Mouse (Mus musculus) ES-CJ7 (cell line): ENCODE data around the gene Kcnk3.

Experiments used
- DNase-seq: peaks from one replicate; pipeline ENCODE4 v3.0.0; 2011; ENCODE audit warnings: low read depth, low spot score

Gene Kcnk3

DNA sequence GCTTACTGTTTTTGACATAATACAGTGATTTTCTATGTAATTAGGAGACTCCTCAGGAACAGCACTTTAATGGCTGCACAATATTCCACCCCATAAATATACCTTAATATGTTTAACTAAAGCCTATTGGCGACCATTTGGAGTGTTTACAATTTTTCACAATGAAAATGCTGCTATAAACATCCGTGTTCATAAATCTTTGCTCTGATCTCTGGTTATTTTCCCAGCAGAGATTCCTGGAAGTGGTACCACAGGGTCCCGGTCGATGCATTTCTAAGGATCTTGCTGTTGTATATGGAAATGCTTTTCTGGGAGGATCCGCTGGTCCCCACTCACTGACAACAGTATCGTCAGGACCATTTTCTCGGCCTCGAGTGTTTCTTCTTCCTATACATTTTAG lies 25.3 kb downstream of the Kcnk3 start:
- DNase-seq: no peak

DNA sequence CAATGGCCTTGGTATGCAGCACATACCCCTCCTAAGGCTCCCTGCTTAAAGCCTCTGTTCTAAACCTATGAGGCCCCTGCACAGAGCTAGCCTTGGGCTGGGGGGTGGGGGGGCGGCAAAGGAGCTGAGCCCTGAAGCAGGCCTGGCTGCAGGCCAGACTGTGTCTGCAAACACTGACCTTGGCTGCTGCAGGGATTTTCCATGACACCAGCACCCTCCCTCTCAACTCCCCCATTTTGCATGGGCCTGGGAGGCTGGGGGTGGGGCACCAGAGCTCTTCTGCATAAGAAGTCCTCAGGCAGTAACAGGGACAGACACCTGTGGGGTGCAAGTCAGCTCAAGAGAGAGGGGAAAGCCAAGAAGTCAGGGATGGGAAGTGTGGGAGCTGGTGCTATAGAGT lies 26.3 kb downstream of the Kcnk3 start:
- DNase-seq: peak; percentile 94

DNA sequence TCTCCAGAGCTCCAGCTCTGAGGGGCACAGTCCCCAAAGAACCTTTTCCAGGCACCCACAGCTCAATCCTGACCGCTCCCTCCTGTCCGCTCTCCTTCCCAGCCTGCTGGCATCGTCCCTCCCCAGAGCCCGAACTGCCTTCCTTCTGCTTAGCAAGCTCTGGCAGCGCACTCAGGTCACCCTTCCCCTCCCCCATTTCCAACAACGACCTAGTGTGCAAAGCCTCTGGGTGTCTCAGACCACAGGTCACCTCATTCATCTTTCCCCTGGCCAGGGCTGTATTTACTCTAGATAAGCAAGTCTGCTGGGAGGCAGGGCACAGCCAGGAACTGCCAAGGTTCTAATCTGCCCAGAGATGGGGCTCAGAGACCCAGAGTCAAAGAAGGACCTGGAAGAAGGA lies 27.4 kb downstream of the Kcnk3 start:
- DNase-seq: no peak

DNA sequence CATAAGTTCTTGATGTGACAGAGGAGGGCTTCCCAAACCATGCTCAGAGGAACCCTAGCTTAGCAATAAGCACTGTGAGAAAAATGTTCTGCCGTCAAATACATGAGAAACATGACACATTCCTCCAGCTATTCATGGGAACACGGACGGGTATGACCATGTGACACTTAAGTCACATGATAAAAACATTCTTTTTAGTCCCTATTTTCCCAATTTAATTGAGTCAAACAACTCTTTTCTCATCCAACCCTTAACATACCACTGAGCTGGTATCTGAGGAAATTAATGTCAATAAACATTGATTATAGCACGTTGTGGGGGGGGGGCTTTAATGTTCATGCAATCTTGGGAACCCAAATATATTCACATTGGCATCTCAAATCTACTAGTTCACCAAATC lies 27.8 kb downstream of the Kcnk3 start:
- DNase-seq: no peak

DNA sequence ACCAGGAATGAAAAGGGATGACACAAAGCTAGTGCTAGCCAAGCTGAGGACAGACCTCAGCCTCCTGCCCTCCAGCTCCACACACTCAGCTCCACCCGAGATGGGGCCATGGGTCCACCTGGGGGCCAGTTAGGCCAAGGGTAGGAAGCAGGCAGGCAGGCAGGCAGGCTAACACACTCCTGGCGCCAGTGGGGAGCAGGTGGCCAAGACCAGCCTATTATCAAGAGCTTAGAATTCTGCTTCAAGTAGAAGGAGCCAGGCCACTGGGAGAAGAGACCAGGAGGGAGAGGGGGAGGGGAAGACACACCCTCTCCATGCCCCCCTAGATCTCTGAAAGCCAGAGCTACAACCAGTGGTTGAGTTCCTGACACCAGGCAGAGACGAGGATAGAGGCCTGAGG lies 28.7 kb downstream of the Kcnk3 start:
- DNase-seq: no peak

DNA sequence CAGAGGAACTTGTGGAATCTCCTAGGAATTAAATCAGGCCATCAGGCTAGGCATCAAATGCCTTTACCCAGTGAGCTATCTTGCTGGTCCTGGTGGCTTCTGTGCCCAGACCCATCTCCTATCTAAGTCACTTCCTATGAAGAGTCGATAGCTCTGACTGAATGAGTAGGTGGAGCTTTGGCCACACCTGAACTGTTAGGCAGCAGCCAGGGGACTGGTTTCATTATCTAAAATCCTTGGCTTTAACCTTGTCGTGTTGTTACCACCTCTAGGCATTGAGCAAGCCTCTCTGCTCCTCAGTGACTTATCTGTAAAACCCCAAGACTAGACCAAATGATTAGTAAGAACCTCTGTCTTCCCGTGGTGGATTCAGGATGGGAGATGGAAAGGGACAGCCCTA lies 29.4 kb downstream of the Kcnk3 start:
- DNase-seq: peak; percentile 50

DNA sequence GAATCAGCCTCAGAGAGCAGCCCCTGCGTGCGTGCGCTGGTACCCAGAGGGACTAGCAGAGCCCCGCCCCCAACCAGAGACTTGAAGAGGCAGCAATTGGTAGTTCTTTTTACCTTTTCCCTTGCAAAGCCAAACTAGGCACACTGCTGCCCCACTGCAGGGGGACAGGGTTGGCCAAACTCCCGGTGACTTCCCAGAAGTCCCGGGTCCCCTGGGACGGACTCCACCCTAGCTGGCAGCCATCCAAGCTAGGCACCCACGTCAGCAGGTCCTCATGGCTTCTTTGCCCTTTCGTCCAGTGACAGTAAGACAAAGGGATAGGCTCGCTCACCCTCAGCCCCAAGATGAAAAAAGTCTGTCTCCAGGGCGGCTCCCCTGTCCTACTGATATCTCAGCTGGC lies 29.9 kb downstream of the Kcnk3 start:
- DNase-seq: peak; percentile 38

DNA sequence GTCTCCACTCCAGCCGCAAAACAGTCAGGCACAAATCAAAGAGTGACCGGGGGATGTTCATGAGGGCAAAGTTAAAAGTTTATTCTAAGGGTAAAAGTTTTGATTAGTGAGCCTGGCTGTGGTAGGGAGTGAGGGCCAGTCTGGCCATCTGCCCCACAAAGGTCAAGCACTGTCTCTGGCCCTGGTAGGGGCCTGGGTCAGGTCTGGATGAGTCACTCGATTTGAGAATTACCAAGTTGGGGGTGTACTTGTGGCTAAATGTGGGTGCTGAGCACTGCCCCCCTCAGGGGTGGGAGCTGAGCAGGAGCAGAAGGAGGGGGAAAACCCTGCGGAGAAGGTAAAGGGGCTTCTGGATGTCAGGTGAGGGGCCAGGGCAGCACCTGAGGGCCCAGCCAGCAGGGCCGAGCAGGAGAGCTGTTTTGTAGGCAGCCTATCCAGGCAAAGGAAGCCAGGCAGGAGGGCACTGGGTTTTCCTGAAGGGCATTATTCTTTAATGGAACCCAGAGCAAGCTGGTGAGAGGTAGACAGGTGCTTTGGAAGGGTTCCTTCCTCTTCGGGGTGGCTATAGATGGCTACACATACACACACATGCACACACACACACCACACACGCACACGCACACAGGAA lies 30.5 kb downstream of the Kcnk3 start:
- DNase-seq: no peak

DNA sequence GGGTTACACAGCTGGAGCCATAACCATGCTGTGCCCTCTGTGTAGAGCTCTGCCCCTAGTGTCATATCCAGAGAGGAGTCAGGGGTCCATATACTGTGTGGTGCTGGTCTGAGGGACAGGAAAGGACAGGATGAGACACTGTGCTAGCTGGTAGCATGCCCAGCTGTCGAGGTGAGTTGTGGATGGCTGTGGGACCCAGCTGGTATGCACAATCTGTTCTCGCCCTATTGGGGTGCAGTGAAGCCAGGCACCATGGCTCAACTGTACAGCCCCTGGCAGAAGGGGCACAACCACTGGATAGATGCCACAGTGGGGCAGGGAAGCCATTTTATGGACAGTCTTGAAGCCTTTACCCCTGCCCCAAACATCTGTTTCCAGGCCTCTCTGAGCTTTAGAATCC lies 31.2 kb downstream of the Kcnk3 start:
- no peak for DNase-seq

DNA sequence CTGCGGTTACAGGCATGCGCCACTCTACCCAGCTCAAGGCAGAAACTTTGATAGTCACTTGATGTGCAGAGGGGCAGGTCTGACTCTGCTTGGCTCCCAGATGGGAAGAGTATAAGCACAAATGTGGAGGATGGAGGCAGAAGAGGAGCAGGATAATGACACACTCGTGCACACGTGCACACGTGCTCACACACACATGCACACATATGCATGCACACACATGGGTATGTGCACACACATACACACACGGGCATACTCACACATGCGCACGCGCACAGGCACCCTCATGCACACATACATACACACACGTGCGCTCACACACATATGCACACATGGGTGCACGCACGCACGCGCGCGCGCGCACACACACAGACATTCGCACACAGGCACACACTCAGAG lies 32.6 kb downstream of the Kcnk3 start:
- no peak for DNase-seq

DNA sequence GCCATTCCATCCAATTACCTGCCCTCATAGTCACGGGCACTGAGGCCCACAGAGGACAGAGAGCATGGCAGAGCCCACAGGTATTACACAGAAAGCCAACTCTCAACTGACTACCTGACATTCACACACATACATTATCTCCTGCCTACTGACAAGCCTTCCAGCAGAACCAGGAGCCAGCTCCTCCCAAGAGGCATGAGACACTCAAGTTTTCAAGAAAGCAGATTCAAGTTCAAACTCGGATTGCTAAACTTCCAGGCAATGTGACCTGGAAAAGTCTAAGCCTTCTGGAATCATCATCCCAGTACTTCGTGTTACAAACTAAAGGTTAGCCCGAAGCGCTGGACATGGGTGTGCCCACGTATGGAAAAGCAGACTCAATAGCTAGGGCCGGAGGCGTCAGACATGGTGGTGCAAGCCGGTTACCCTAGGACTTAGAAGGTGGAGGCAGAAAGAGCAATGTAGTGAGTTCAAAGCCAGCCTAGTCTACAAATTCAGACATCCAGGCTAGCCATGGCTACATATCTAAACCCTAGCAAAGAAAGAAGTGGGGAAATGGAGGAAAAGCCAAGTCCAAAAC lies 33.3 kb downstream of the Kcnk3 start:
- DNase-seq: no peak

DNA sequence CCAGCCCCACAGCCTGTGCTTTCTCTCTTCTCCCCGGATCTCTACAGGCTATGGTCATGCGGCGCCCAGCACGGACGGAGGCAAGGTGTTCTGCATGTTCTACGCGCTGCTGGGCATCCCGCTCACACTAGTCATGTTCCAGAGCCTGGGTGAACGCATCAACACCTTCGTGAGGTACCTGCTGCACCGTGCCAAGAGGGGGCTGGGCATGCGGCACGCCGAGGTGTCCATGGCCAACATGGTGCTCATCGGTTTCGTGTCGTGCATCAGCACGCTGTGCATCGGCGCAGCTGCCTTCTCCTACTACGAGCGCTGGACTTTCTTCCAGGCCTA lies 33.8 kb downstream of the Kcnk3 start:
- no peak for DNase-seq

DNA sequence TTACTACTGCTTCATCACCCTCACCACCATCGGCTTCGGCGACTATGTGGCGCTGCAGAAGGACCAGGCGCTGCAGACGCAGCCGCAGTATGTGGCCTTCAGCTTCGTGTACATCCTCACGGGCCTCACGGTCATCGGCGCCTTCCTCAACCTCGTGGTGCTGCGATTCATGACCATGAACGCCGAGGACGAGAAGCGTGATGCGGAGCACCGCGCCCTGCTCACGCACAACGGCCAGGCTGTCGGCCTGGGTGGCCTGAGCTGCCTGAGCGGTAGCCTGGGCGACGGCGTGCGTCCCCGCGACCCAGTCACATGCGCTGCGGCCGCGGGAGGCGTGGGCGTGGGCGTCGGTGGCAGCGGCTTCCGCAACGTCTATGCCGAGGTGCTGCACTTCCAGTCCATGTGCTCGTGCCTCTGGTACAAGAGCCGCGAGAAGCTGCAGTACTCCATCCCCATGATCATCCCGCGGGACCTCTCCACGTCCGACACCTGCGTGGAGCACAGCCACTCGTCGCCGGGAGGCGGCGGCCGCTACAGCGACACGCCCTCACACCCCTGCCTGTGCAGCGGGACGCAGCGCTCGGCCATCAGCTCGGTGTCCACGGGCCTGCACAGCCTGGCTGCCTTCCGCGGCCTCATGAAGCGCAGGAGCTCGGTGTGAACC lies 34.3 kb downstream of the Kcnk3 start:
- DNase-seq: peak; percentile 53

DNA sequence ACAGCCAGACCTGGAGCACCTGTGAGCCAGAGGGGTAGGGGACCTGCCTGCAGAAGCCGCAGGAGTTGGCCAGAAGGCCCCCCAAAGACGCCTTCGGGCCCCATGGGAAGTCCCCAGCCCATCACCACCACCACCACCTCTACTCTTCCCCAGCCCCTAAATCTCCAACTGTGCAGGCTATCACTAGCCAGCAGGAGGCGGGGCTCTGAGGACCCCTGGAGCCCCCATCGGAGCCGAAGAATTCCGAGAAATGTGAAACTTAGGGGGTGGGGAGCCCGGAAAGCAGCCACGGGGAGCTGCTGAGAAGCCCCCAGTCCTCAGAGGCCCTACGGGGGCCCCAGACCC lies 34.8 kb downstream of the Kcnk3 start:
- no peak for DNase-seq

DNA sequence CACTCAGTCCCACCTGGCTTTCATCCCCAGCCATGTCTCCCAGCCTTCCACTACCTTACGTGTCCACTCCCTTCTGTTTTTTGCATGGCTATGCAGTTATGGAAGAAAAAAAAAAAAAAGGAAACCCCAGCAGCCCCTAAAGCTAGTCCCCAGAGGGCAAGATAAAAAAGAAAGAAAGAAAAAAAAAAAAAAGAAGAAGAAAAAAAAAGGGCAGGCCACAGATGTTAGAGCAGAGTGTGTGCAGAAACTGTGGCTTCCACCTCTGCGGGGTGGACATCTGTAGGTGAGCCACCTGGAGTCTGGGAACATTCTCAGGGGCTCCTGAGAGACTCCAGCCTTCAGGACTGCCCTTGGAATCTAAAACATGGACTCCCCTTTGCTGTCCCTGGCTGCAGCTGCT lies 35.4 kb downstream of the Kcnk3 start:
- DNase-seq: no peak

DNA sequence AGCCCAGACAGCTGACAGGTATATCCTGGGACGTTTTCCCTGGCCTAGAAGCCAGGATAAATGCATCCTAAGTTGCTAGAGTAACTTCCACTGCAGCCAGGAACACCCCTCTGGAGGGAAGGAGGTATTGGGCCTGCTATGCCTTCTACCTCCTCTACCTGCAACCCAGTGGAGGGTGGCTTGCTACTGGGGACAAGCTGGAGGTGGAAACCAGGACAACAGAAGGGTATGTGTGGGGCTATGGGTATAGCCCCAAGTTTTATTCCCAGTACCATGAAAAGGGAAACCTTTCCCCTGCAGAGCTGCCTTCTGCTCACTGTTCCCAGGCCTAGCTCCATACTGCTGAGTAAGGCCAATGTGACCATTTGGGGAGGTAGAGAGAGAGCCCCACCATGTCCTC lies 36.3 kb downstream of the Kcnk3 start:
- no peak for DNase-seq

DNA sequence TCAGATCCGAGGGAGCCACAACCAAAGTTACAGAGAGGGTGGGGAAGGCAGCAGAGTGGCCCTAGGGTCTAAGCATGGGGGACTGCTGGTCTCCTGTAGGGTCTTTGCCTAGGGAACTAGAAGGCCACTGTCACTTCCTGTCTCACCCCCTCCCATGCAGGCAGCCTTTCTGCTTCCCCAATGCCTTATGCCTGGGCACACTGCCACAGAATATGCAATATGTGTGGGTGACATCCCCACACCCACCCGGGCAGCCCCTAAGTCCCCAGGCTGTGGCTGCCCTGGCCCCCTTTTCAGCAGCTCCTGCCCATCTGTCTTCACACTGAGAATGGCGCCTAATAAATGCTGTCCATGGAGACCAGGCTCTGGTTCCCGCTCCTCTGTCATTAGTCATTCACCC lies 36.9 kb downstream of the Kcnk3 start:
- DNase-seq: no peak

DNA sequence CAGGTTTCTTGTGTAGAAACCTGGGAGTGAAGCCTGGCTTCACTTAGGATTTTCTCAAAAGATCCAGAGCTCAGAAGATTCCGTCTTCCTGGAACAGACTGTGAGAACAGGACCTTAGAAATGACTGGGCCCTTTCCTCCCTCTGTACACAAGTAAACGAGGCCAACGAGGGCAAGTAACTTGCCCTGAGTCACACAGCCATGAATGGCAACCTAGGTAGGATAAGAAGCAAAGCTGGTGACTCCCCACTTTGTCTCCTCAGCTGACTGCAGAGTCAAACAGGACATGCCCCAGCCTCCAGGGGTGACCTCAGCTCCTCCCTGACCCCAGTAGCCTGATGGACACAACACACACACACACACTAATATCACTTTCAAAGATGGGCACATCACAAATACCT lies 37.4 kb downstream of the Kcnk3 start:
- no peak for DNase-seq

DNA sequence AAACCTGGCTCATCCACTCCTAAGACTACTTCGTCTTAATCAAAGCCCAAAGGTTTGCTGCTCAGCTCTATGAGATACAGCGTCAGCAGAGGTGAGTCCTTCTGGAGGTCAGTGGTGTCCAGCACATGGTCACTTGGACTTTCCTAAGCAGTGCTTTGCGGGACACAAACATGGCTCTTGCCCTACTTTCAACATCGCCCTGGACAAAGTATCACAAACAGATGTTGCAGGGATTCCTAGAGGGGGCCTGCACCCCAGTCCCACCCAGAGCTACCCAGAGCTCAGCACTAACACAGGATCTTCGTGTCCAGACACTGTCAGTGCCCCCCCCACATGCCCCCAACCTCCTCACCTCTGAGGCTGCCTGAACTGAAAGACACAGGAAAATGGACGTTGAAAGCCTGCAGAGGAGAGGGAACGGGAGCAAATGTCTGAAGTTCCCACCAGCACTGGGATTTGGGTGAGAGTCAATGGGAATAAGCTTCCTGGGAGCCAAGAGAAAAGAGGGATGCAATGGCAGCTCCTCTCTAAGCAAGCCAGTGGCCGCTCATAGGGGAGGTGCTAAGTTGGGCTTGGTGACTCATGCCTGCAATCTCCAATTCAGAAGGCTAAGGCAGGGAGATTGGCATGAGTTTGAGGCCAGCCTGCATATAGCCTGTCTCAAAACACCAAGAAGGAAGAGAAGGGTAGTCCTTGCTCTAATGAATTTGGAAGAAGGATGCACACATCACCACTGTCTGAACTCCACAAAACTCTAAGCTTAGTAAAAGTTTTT lies 38.5 kb downstream of the Kcnk3 start:
- no peak for DNase-seq

DNA sequence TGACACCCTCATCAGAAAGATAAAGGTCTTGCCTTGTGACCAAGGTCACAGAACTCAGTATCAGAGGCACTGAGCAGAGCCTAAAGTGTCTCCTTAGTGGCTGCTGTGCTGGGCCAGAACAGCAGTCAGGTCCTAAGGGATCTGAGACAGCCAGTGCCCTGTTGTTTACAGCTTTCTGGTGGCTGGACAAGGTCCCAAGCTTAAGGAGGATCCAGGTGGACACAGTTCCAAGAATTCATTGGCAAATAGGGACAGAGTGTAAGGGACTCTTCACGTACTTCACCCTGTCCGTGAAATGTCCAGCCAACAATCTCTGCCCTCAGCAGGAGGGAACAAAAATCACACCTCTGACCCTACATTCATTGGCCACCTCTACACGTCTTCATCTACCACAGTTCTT lies 40.5 kb downstream of the Kcnk3 start:
- DNase-seq: no peak

DNA sequence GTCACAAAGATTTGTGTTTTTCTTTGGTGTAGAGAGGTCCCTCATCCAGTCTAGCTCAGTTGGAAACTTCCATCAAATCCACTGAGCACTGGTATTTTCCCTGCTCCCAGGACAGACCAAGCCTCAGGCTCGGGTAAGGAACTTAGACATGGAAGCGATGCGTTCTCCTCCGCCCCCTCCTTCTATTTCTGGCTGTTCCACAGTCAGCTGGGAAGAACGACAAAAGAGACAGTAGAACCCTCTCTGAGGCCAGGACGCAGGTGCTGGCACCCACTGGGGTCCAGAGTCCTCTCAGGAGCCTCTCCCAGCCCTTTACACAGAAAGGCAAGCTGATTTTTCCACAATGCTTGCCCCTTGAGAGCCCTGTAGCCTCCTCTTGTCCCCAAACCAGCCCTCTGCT lies 42.4 kb downstream of the Kcnk3 start:
- DNase-seq: no peak

DNA sequence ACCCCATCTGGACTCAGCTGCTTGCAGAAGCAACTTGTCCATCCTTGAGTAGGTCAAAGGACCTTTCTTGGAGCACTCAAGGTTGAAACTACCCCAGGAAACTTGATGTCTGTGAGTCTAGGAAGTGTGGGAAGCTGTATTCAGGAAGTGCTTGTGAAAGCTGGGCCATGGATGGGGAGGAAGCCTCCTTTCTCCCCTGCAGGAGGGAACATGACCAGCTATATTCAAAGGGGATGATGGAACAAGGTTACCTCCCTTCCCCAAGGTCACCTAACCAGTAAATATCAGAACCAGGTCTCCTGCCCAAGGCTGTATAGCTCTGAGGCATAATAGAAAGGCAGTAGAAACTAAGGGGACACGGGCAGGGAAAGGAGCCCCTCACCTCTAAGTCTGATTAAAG lies 44.2 kb downstream of the Kcnk3 start:
- no peak for DNase-seq

DNA sequence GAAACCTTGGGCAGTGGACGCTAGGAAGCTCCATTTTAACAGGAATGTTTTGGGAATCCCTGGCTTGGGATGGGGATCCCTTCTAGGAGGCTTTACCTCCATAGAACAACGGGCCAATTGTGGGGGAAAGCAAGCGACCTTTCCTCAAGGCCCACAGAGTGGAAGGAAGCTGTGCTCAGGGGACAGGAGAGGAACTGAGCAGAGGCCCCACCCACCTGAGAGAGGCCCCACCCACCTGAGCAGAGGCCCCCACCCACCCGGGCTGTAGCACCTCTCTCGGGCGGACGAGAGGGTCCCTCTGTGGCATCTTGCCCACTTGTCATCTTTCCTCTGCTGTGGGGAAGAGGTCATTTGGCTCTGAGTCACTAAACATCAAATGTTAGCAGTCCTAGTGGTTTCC lies 49.0 kb downstream of the Kcnk3 start:
- no peak for DNase-seq
